Mouse (Mus musculus) heart, embryonic 12.5 days (tissue): ENCODE data around the gene Rnase4. TPM values are rescaled to one million over a fixed set of nuclear protein-coding genes. Genes with fewer than 3 reads are reported as not detected.

ENCODE experiments used
- ATAC-seq: fragments of 200-750 bp; cut with Nextera tagmentation; 2 replicates; pipeline ENCODE4 v1.8.0; 2017; ENCODE audit warnings: moderate TSS enrichment, moderate library complexity; ENCODE audit not compliant: insufficient number of reproducible peaks, low FRiP score
- H3K27ac ChIP-seq: fragments of 300-500 bp; sonication (generic); 2 replicates; pipeline ENCODE4 v1.5.1; 2016; ENCODE audit warnings: mild to moderate bottlenecking, moderate library complexity; ENCODE audit not compliant: poor library complexity, severe bottlenecking
- H3K27me3 ChIP-seq: fragments of 300-500 bp; sonication (generic); replicated peaks from 2 replicates; pipeline ENCODE4 v1.6.1; 2016; ENCODE audit warnings: mild to moderate bottlenecking, moderate library complexity
- H3K36me3 ChIP-seq: fragments of 300-500 bp; sonication (generic); 2 replicates; pipeline ENCODE4 v1.6.1; 2016; ENCODE audit warnings: mild to moderate bottlenecking, moderate library complexity
- H3K4me1 ChIP-seq: fragments of 300-500 bp; sonication (generic); replicated peaks from 2 replicates; pipeline ENCODE4 v1.6.1; 2016; ENCODE audit warnings: mild to moderate bottlenecking
- H3K4me2 ChIP-seq: fragments of 300-500 bp; sonication (generic); 2 replicates; pipeline ENCODE4 v1.6.1; 2016; ENCODE audit warnings: mild to moderate bottlenecking, moderate library complexity
- H3K4me3 ChIP-seq: fragments of 300-500 bp; sonication (generic); 2 replicates; pipeline ENCODE4 v1.5.1; 2016; ENCODE audit warnings: mild to moderate bottlenecking
- H3K9ac ChIP-seq: fragments of 300-500 bp; sonication (generic); 2 replicates; pipeline ENCODE4 v1.6.1; 2016; ENCODE audit warnings: mild to moderate bottlenecking, moderate library complexity
- H3K9me3 ChIP-seq: fragments of 300-500 bp; sonication (generic); replicated peaks from 2 replicates; pipeline ENCODE4 v1.6.1; 2016; ENCODE audit warnings: mild to moderate bottlenecking, moderate library complexity
- WGBS: fragments of 180-500 bp; shearing (Covaris S2); methylation state at CpG from one replicate; pipeline ENCODE4 v1.1.7; 2016; 5-methylcytosine and 5-hydroxymethylcytosine counted together
- polyA plus RNA-seq: library from polyadenylated mRNA; unstranded; fragments of >200 nt; fragmentation: Nextera tagmentation; extraction: Ambion mirVana; gene quantifications from 2 replicates; pipeline ENCODE4 v1.2.1, GENCODE M21; 2016

Rnase4 gene
- polyA plus RNA-seq, 1 experiment from 2014 or later, result 13.7 TPM

- Histone ChIP-seq H3K9me3 (no peaks in the 10 kb centered on the region), H3K4me1 (no peaks in the 10 kb centered on the region), H3K4me2 (no peak overlapping the region), H3K27me3 (no peaks in the 10 kb centered on the region), H3K9ac (no peak overlapping the region), H3K4me3 (no peak overlapping the region), H3K27ac (no peak overlapping the region), H3K36me3 (no peaks in the 10 kb centered on the region)
- WGBS, result 60% methylated on average over 9 of the region's 9 CpGs
- no peak for ATAC-seq
Measured at GRCm38 (mm10) chr14:51101284-51101683, 10.4 kb downstream of the Rnase4 start.

GRCm38 (mm10) chr14:51103217-51103616 is 12.3 kb downstream of the Rnase4 start:
- WGBS, result 51% methylated on average over 3 of the region's 3 CpGs
- Histone ChIP-seq H3K27me3 (no peaks in the 10 kb centered on the region), H3K4me2 (no peak overlapping the region), H3K4me1 (no peaks in the 10 kb centered on the region), H3K36me3 (no peaks in the 10 kb centered on the region), H3K27ac (no peak overlapping the region), H3K9me3 (no peaks in the 10 kb centered on the region), H3K9ac (no peak overlapping the region), H3K4me3 (no peak overlapping the region)
- ATAC-seq, result no peak

- Histone ChIP-seq H3K9me3 (no peaks in the 10 kb centered on the region), H3K9ac (no peak overlapping the region), H3K4me2 (no peak overlapping the region), H3K27me3 (no peaks in the 10 kb centered on the region), H3K4me1 (no peaks in the 10 kb centered on the region), H3K36me3 (no peaks in the 10 kb centered on the region), H3K27ac (no peak overlapping the region), H3K4me3 (no peak overlapping the region)
- 82% methylated on average over 2 of the region's 2 CpGs for WGBS
- no peak for ATAC-seq
Measured at GRCm38 (mm10) chr14:51104366-51104765, 13.5 kb downstream of the Rnase4 start.

GRCm38 (mm10) chr14:51106449-51106967 is 15.6 kb downstream of the Rnase4 start:
- Histone ChIP-seq H3K4me1 (no peaks in the 10 kb centered on the region), H3K27me3 (no peaks in the 10 kb centered on the region), H3K27ac (no peak overlapping the region), H3K9ac (no peak overlapping the region), H3K9me3 (no peaks in the 10 kb centered on the region), H3K4me2 (no peak overlapping the region), H3K36me3 (no peaks in the 10 kb centered on the region), H3K4me3 (no peak overlapping the region)
- ATAC-seq, result no peak

GRCm38 (mm10) chr14:51111966-51112365 is 21.1 kb downstream of the Rnase4 start:
- Histone ChIP-seq H3K27ac (0 out of 2 replicates have a peak overlapping the region, but pooled peaks have one; percentile 3), H3K4me2 (no peak overlapping the region)
- ATAC-seq, result peak; percentile 57

GRCm38 (mm10) chr14:51113476-51113875 is 22.6 kb downstream of the Rnase4 start:
- H3K9ac ChIP-seq, result no peak overlapping the region
- 49% methylated on average over 9 of the region's 9 CpGs for WGBS
- H3K4me3 ChIP-seq, result no peak overlapping the region
- no peaks in the 10 kb centered on the region for H3K27me3 ChIP-seq
- peaks cover under 1% of the 10 kb centered on the region; the same call in 1 of the 2 replicates for H3K9me3 ChIP-seq
- H3K4me2 ChIP-seq, result no peak overlapping the region
- ATAC-seq, result no peak
- H3K27ac ChIP-seq, result no peak overlapping the region
- H3K36me3 ChIP-seq, result no peaks in the 10 kb centered on the region
- H3K4me1 ChIP-seq, result no peaks in the 10 kb centered on the region

More at GRCm38 (mm10) chr14:51111966-51112365, 21.1 kb downstream of the Rnase4 start:
- WGBS, result 37% methylated on average over 3 of the region's 3 CpGs
- Histone ChIP-seq H3K9me3 (no peaks in the 10 kb centered on the region), H3K27me3 (no peaks in the 10 kb centered on the region), H3K36me3 (no peaks in the 10 kb centered on the region), H3K4me1 (no peaks in the 10 kb centered on the region), H3K4me3 (no peak overlapping the region), H3K9ac (no peak overlapping the region)

GRCm38 (mm10) chr14:51113916-51114560 is 23.2 kb downstream of the Rnase4 start, which contains the start of gene Eddm3b:
TSS of gene Eddm3b (plus strand) at chr14:51114426.
- no peaks in the 10 kb centered on the region for H3K4me1 ChIP-seq
- H3K9ac ChIP-seq, result no peak within 1 kb of the TSS
- H3K4me2 ChIP-seq, result no peak within 1 kb of the TSS
- no peaks in the 10 kb centered on the region for H3K36me3 ChIP-seq
- H3K4me3 ChIP-seq, result no peak within 1 kb of the TSS
- ATAC-seq, result no peak
- no peak within 1 kb of the TSS for H3K27ac ChIP-seq
- 56% methylated on average over 12 of the region's 12 CpGs for WGBS
- peaks cover 3% of the 10 kb centered on the region; the same call in 1 of the 2 replicates for H3K9me3 ChIP-seq
- H3K27me3 ChIP-seq, result no peaks in the 10 kb centered on the region

GRCm38 (mm10) chr14:51125684-51126083 is 34.8 kb downstream of the Rnase4 start:
- 79% methylated on average over 6 of the region's 6 CpGs for WGBS
- H3K36me3 ChIP-seq, result no peaks in the 10 kb centered on the region
- H3K27ac ChIP-seq, result no peak overlapping the region
- H3K4me2 ChIP-seq, result no peak overlapping the region
- H3K27me3 ChIP-seq, result no peaks in the 10 kb centered on the region
- H3K9ac ChIP-seq, result no peak overlapping the region
- no peak overlapping the region for H3K4me3 ChIP-seq
- no peak for ATAC-seq
- no peaks in the 10 kb centered on the region; the same call in 1 of the 2 replicates for H3K9me3 ChIP-seq
- peaks cover 9% of the 10 kb centered on the region; the same call in 1 of the 2 replicates for H3K4me1 ChIP-seq

- H3K27ac ChIP-seq, result no peak overlapping the region
- WGBS, result 69% methylated on average over 2 of the region's 2 CpGs
- H3K4me3 ChIP-seq, result no peak overlapping the region
- no peak overlapping the region for H3K4me2 ChIP-seq
- H3K4me1 ChIP-seq, result peaks cover 12% of the 10 kb centered on the region; the same call in 1 of the 2 replicates
- no peak overlapping the region for H3K9ac ChIP-seq
- H3K9me3 ChIP-seq, result no peaks in the 10 kb centered on the region; the same call in 1 of the 2 replicates
- peak; percentile 71; the same call in 1 of the 2 replicates for ATAC-seq
- H3K36me3 ChIP-seq, result no peaks in the 10 kb centered on the region
- no peaks in the 10 kb centered on the region for H3K27me3 ChIP-seq
Measured at GRCm38 (mm10) chr14:51127648-51128258, 36.9 kb downstream of the Rnase4 start.

- Histone ChIP-seq H3K9me3 (no peaks in the 10 kb centered on the region; the same call in 1 of the 2 replicates), H3K36me3 (no peaks in the 10 kb centered on the region), H3K27ac (no peak overlapping the region), H3K4me2 (no peak overlapping the region), H3K9ac (no peak overlapping the region), H3K4me3 (no peak overlapping the region), H3K27me3 (no peaks in the 10 kb centered on the region), H3K4me1 (peaks cover 12% of the 10 kb centered on the region; the same call in 1 of the 2 replicates)
- 67% methylated on average over 9 of the region's 9 CpGs for WGBS
- no peak for ATAC-seq
Measured at GRCm38 (mm10) chr14:51128775-51129623, 38.1 kb downstream of the Rnase4 start.

GRCm38 (mm10) chr14:51129624-51129975 is 38.7 kb downstream of the Rnase4 start:
- Histone ChIP-seq H3K4me3 (no peak overlapping the region), H3K9me3 (no peaks in the 10 kb centered on the region; the same call in 1 of the 2 replicates), H3K27me3 (no peaks in the 10 kb centered on the region), H3K4me2 (no peak overlapping the region), H3K27ac (no peak overlapping the region), H3K9ac (no peak overlapping the region), H3K4me1 (peaks cover 12% of the 10 kb centered on the region; the same call in 1 of the 2 replicates), H3K36me3 (no peaks in the 10 kb centered on the region)
- no peak for ATAC-seq
- 56% methylated on average over 4 of the region's 4 CpGs for WGBS
